Mouse (Mus musculus) gastrocnemius, postnatal 4 days (tissue): ENCODE data around the gene Ralgps1. TPM values are rescaled to one million over a fixed set of nuclear protein-coding genes. Genes with fewer than 3 reads are reported as not detected.
"Not testable (repeated sequence)": the region's sequence is repeated elsewhere in the genome, so short reads cannot be mapped to it uniquely, and the experiment has no call there.

ENCODE experiments used
- DNase-seq, 2 experiments: peaks; one replicate each; pipeline ENCODE4 v3.0.0; 2021 to 2022; ENCODE audit warnings: low spot score in 2 of 2, mixed read lengths in 2 of 2
- total RNA-seq, 2 experiments: library from RNA; stranded (reverse); gene quantifications; 2 replicates each; pipeline ENCODE4 v1.2.3; 2021

Ralgps1 gene
- total RNA-seq, 2 experiments from 2014 or later, result 5.5 to 5.8 TPM

GRCm38 (mm10) chr2:33323799-33324595 lies 47.3 kb downstream of the Ralgps1 start:
- DNase-seq, result no peak

DNA sequence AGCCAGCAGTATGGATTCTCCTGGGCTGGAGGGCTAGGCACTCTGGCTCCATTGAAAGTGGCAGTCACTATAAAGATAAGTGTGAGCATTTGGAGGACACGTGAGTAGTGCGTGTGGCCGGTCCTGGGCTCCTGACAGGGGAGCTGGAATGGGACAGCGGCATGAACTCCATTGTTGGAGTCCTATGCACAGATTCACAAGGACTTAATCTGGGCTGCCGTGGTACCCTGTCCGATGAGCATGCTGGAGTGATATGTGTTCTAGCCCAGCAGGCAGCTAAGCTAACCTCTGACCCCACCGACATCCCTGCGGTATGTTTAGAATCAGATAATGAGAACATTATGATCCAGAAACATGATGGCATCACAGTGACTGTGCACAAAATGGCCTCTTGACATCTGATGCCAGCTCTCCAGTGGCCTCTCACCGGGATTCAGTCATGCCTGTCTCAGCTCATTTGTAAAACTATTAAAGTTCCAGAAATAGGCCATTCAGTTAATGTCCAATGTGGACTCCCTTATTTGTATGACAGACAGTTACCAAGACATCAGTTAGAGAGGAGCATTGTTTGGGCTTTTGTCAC lies 48.2 kb downstream of the Ralgps1 start:
- not testable (repeated sequence) for DNase-seq

- no peak for DNase-seq
Observed at GRCm38 (mm10) chr2:33321641-33322040, 49.6 kb downstream of the Ralgps1 start.

DNA sequence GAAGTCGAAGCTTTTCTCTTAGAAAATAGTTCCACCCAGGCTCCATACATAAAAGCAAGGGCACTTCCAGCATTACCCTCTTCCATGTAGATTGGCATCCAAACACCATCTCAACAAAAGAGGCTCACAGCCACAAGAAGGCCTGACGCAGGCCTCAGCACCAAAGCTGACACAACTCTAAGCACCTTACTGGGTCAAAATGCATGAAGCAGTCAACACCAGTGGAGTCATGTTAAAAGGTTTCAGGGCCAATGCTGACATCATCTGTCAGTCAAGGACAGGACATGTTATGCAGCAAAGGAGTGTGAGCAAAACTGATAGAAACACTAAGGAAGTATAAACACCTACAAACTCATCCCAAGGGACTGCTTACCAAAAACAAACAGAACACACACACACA lies 50.3 kb downstream of the Ralgps1 start:
- no peak for DNase-seq

GRCm38 (mm10) chr2:33320568-33320967 lies 50.7 kb downstream of the Ralgps1 start:
- DNase-seq, result no peak

DNA sequence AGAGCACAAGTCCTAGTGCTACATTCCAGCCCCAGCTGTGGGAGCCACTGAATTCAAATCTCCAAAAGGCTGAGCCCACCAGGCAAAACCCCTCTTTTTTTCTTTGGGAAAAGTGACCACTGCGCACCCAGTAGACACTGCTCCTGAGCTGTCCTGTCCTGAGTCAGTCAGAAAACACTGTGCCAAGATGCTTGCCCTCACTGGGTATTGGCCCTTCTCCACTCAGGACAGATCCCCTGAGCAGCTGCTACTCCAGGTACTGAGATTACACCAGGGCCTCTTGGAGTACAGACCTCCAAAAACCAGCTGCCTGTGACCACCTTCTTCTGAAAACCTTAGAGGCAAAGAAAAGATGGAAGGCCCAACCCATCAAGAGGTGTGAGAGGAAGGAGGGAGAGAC lies 51.4 kb downstream of the Ralgps1 start:
- DNase-seq, result no peak

GRCm38 (mm10) chr2:33319455-33319854 lies 51.8 kb downstream of the Ralgps1 start:
- DNase-seq, result no peak

GRCm38 (mm10) chr2:33318491-33318964 lies 52.8 kb downstream of the Ralgps1 start:
- no peak for DNase-seq

DNA sequence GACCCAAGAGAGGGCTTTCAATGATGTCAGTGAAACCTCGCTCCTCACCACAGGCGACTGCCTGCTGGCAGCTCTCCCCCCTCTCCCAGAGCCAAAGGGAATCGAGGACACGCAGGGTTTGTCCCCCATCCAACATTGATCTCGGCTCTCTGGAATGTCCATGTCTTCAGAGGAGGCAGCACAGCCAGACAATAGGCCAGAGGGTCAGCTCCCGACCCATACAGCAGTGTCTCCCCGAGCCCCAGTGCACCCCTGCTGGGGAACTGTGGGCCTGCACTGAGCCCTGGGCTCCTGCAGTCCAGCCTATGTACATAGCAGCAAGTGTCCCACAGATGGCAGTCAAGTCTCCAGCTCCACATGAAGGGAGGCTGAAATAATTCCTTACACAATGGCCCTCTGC lies 54.8 kb downstream of the Ralgps1 start:
- peak; percentile 81 to 93 for DNase-seq

DNA sequence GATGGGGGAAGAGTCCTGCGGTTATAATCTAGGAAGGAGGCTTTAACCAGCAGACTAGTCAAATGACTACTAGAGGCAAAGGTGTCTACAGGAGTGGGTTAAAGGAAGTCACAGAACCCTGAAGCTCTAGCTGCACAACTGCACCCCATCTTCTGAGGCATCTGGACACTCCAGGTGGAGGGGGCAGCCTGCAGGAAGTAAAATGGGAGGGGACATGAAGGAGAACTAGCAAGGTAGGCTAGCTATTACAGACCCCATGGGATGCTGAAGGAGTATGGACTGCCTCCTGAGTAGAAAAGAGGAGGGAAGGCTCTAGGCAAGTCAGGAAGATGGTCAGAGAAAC lies 55.3 kb downstream of the Ralgps1 start:
- no peak for DNase-seq

DNA sequence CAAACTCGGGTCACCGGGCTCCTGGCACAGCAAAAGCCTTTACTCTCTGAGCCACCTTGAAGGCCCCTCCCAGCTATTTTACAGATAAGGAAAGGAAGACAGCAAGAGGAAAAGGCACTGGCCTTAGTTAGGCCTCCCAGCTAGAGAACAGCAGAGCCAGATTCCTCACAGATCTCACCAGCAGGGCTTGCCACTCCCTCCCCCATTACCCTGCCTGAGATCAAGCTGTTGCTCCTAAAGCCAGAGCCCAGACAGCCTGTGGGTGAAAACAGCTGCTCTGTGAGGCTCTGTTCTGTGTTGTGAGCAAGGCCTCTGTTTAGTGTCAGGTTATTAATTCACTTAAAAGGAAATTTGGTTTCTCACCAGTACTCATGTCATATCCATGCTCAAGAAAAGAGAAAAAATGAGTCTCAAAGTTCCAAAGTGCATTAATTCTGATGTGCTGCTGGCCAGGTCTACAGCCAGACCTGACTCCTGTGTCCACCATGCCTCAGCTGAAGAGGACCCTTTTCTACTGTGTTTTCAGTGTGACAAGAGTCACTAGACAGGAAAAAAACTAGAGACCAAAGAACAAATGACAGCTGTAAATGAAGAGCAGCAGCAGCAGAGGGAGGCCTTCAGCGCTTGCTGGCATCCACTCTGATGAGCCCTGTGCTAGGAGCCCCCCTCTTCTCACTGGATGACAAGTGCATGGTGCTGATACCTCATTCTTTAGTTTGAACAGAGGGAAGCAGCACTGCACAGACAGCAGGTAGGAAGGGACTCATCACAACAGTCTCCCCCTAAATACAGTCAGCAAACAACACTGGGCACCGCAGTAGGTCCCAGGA lies 55.8 kb downstream of the Ralgps1 start:
- no peak for DNase-seq

DNA sequence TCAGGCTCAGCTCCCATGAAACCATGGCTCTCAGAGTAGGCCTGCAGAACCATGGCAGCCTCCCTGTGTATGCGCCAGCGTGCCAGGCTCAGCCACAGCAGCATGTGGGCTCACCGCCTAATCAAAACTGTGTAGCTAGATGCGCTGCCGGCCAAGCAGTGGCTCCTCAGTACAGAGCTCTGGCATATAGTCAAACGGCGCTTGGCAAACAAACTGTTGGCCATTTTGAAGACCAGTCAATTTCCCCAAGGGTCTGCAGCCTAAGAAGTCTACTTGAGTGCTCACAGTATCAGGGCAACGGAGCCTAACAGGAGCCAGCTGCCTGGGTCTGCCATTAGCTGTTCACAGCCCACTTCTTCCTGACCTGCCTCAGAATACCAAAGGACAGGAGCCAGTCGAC lies 61.9 kb downstream of the Ralgps1 start:
- DNase-seq, result peak in 1 of 2 experiments; percentile 45

- DNase-seq, result no peak
Observed at GRCm38 (mm10) chr2:33306565-33306964, 64.7 kb downstream of the Ralgps1 start.

- DNase-seq, result no peak
Observed at GRCm38 (mm10) chr2:33303416-33303947, 67.8 kb downstream of the Ralgps1 start.

GRCm38 (mm10) chr2:33302828-33303227 lies 68.5 kb downstream of the Ralgps1 start:
- no peak for DNase-seq

GRCm38 (mm10) chr2:33302405-33302804 lies 68.9 kb downstream of the Ralgps1 start:
- DNase-seq, result no peak

DNA sequence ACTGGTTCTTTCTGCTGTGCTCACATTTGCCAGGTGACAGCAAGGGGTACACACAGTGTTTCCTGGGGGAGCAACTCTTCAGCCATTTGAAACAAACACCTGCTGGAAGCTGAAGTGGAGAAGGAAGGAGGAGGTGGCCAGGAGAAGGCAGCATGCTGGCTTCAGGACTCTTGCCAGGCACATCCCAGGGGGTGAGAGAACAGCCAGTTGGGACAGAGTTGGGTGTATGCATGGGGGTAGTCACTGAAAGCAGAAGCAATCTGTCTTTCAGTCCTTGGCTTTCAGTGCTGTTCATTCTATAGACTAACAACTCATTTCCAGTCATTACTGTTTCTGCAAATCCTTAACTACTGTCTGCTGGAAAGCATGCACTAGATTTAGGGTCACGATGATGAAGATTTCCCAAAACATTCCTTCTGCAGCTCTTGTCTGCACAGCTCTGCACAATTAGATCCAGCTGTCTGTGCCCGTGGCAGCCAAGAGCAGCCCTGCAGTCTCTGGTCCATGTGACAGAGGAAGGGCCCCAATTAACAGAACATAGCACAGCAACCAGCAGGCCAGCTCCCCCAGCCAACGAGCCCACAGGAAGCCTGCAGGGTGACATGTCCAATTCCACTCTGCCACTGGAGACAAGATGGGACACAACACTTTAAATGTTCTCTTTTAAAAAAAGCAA lies 70.8 kb downstream of the Ralgps1 start:
- no peak for DNase-seq

DNA sequence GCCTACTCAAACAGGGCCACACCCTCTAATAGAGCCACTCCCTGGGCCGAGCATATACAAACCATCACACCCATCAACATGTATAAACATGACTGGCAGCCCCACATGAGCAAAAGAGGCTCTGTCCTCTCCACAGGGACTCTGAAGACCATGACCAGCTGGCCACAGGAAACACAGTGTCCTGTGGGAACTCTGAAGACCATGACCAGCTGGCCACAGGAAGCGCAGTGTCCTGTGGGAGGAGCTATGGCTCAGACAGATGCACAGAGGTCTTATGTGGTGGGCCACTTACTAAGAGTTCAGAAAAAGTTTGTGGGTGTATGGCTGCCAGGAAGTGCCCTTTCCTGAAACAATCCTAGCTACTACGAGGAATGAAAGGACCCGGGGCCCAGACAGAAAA lies 72.4 kb downstream of the Ralgps1 start:
- no peak for DNase-seq

- no peak for DNase-seq
Observed at GRCm38 (mm10) chr2:33295115-33295514, 76.2 kb downstream of the Ralgps1 start.

DNA sequence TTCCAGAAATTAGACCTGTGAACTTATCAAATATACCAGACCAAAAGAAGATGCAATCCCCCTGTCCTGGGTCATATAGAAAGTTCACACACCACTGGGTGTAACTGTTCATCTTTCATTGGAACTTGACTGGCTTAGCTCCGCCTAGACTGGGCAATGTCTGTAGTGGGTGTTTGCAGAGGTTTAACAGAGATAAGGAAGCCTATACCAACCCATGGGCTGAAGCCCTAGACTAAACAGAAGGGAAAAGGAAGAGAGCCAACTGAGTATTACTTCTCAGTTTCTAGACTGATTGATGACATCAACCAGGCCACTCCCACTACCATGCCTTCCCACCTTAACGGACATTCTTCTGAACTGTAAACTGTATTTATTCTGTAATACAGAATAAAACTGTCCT lies 79.2 kb downstream of the Ralgps1 start:
- DNase-seq, result no peak

GRCm38 (mm10) chr2:33290491-33290890 lies 80.8 kb downstream of the Ralgps1 start:
- no peak for DNase-seq
